Mouse (Mus musculus) T-cell, adult 2 months (primary cell): Measurements from ENCODE around the gene Gm20824.
"Not testable (repeated sequence)": the region's sequence is repeated elsewhere in the genome, so short reads cannot be mapped to it uniquely, and the experiment has no call there.

ENCODE experiments used
- DNase-seq: peaks from one replicate; pipeline ENCODE4 v3.0.0; 2022; ENCODE audit warnings: low spot score

Gm20824 gene

GRCm38 (mm10) chrY:8257607-8258006 lies at the start of gene Gm20824:
Gm20824 (plus strand) TSS chrY:8257907.
- not testable (repeated sequence) for DNase-seq
